Mouse (Mus musculus): ENCODE results near the gene Cep104. TPM values are rescaled to one million over a fixed set of nuclear protein-coding genes. Genes with fewer than 3 reads are reported as not detected.

Gene Cep104
- polyA plus RNA-seq, 1 experiment from 2014 or later, result 8.7 TPM

DNA sequence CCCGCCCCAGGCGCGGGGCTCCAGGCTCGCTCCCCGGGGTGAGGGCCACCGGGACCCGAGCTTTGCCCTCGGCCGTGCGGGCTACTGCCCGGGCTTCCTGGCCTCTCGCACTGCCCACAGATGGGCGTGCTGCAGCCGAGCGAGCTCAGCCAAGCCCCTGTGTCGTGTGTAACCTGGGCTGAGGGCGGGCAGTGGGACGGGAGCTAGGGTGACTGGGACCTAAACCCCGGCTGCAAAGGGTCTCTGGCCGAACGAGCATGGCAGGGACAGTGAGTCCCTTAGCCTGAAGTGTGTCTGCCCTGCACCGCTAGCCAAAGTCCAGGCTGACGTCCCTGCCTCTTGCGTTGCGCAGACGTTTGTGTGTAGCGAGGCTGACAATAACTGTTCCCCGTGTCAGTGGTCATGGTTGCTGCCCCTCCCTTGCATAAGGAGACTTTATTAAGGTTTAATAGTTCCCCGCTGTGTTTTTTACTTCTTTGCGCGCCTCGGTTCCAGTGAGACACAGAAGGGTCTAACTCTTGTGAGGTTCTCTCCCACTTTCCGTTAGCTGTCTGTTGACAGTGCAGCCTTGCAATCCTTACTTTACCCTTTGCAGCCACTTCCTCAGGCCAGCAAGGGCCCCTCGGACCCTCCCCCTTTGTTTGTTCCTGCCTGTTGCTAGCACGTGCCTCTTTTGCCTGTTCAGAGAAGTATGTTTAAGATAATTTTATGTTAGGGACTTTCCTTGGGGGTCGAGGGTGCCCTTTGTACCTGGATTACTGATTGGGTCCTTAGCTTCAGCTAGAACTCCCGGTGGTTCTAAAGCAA lies 17.3 kb upstream of the Cep104 start:
- Histone ChIP-seq H3K4me2 (ENCODE audit: low read length) (peak overlapping the region; percentile 74), H3K4me3 (replicated peaks; ENCODE audit: low read depth, low read length) (peak overlapping the region; percentile 55), H3K4me1 (replicated peaks; ENCODE audit: insufficient read depth, low read length) (no peaks in the 10 kb centered on the region; the same call in 1 of the 2 replicates), H3K27me3 (ENCODE audit: insufficient read depth, low read length) (no peaks in the 10 kb centered on the region), H3K27ac (peak overlapping the region; percentile 93), H3K9me3 (replicated peaks; ENCODE audit: low read length) (no peaks in the 10 kb centered on the region), H3K9ac (ENCODE audit: low read depth, low read length) (peak overlapping the region; percentile 84), H3K36me3 (ENCODE audit: insufficient read depth, low read length) (peaks cover 29% of the 10 kb centered on the region; the same call in 1 of the 2 replicates)
- no peak for TF ChIP-seq CTCF (IDR thresholded peaks at IDR 0.05; ENCODE audit: low read depth)
- ATAC-seq (replicated peaks; ENCODE audit: low FRiP score, low read depth), result peak; percentile 78
- DNase-seq (ENCODE audit: low spot score), result peak; percentile 57
- WGBS, result under 1% methylated on average over 30 of the region's 37 CpGs

DNA sequence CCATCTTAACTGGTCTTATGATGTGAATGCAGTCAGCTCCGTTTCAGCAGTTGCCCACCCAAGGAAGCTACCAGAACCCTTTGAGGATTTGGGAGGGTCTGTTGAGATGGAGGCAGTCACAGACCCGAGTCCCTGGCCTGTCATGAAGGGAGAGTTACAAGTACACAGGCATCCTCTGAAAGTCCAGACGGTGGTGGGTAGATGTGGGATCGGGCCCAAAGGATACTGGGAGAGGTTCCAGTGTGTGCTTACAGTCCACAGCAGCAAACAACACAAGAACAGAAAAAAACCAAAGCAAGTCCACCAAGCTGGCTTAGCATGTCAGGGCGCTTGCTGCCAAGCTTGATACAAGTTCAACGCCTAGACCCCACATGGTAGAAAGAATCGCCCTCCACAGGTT lies 12.4 kb upstream of the Cep104 start:
- H3K4me3 ChIP-seq (replicated peaks; ENCODE audit: low read depth, low read length), result no peak overlapping the region
- no peak for DNase-seq (ENCODE audit: low spot score)
- no peaks in the 10 kb centered on the region for H3K9me3 ChIP-seq (replicated peaks; ENCODE audit: low read length)
- no peak overlapping the region for H3K4me2 ChIP-seq (ENCODE audit: low read length)
- no peak overlapping the region for H3K9ac ChIP-seq (ENCODE audit: low read depth, low read length)
- no peaks in the 10 kb centered on the region; the same call in 1 of the 2 replicates for H3K4me1 ChIP-seq (replicated peaks; ENCODE audit: insufficient read depth, low read length)
- ATAC-seq (replicated peaks; ENCODE audit: low FRiP score, low read depth), result no peak
- 86% methylated on average over 7 of the region's 7 CpGs for WGBS
- H3K27me3 ChIP-seq (ENCODE audit: insufficient read depth, low read length), result no peaks in the 10 kb centered on the region
- no peak overlapping the region for H3K27ac ChIP-seq
- TF ChIP-seq CTCF (IDR thresholded peaks at IDR 0.05; ENCODE audit: low read depth), result no peak
- H3K36me3 ChIP-seq (ENCODE audit: insufficient read depth, low read length), result peaks cover 38% of the 10 kb centered on the region

DNA sequence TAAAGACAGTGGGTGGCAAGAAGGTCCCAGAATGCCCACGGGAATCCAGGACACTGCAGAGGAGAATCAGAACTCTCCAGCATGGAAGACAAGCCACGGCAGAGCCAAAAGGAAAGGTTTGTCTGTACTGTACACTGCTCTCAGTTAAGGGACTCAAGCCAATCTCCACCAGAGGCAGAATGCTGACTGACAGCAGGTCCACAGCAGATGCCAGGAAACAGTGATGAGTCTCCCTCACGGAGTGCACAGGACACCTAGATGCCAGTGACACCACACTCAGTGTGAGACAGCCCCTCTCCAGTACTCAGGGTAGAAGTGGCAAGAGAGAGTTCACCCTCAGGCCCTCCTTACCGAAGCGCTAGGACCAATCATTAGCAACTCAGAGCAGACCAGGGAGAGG lies 8.3 kb upstream of the Cep104 start:
- Histone ChIP-seq H3K27ac (no peak overlapping the region), H3K4me1 (replicated peaks; ENCODE audit: insufficient read depth, low read length) (no peaks in the 10 kb centered on the region), H3K36me3 (ENCODE audit: insufficient read depth, low read length) (peaks cover 26% of the 10 kb centered on the region), H3K9me3 (replicated peaks; ENCODE audit: low read length) (no peaks in the 10 kb centered on the region), H3K27me3 (ENCODE audit: insufficient read depth, low read length) (no peaks in the 10 kb centered on the region), H3K4me2 (ENCODE audit: low read length) (no peak overlapping the region), H3K9ac (ENCODE audit: low read depth, low read length) (no peak overlapping the region), H3K4me3 (replicated peaks; ENCODE audit: low read depth, low read length) (no peak overlapping the region)
- WGBS, result 91% methylated on average over 5 of the region's 5 CpGs
- no peak for ATAC-seq (replicated peaks; ENCODE audit: low FRiP score, low read depth)
- no peak for TF ChIP-seq CTCF (IDR thresholded peaks at IDR 0.05; ENCODE audit: low read depth)
- no peak for DNase-seq (ENCODE audit: low spot score)

DNA sequence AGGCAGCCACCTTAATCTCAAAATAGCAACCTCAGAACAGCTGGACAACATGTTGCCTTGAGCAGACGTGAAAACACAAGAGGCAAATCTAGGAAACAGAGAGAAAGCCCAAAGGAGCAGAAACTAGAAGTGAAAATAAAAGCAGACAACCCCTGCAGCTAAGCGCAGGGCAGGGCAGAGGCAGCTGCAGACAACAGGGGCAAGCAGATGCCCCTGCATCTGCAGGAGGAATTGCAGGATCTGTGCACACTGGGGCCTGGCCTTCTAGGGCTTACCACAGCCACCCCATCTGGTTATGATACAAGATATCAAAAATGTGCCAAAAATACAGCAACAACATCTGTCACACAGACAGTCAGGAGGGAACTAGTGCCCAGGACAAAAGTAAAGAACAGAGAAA lies 7.4 kb upstream of the Cep104 start:
- no peaks in the 10 kb centered on the region for H3K9me3 ChIP-seq (replicated peaks; ENCODE audit: low read length)
- 95% methylated on average over 2 of the region's 2 CpGs for WGBS
- H3K4me3 ChIP-seq (replicated peaks; ENCODE audit: low read depth, low read length), result no peak overlapping the region
- peaks cover 18% of the 10 kb centered on the region for H3K36me3 ChIP-seq (ENCODE audit: insufficient read depth, low read length)
- no peaks in the 10 kb centered on the region for H3K4me1 ChIP-seq (replicated peaks; ENCODE audit: insufficient read depth, low read length)
- H3K27ac ChIP-seq, result no peak overlapping the region
- no peaks in the 10 kb centered on the region for H3K27me3 ChIP-seq (ENCODE audit: insufficient read depth, low read length)
- ATAC-seq (replicated peaks; ENCODE audit: low FRiP score, low read depth) (no peak), DNase-seq (ENCODE audit: low spot score) (no peak)
- no peak overlapping the region for H3K4me2 ChIP-seq (ENCODE audit: low read length)
- no peak for TF ChIP-seq CTCF (IDR thresholded peaks at IDR 0.05; ENCODE audit: low read depth)
- H3K9ac ChIP-seq (ENCODE audit: low read depth, low read length), result no peak overlapping the region

- 49% methylated on average over 2 of the region's 2 CpGs for WGBS
Observed at GRCm38 (mm10) chr4:153968063-153968462, 6.9 kb upstream of the Cep104 start.

GRCm38 (mm10) chr4:153975292-153975662 lies 283 bp downstream of the Cep104 start:
- Histone ChIP-seq H3K4me3 (replicated peaks; ENCODE audit: low read depth, low read length) (peak overlapping the region; percentile 94), H3K27ac (peak overlapping the region; percentile 68; the same call in 1 of the 2 replicates), H3K27me3 (ENCODE audit: insufficient read depth, low read length) (no peaks in the 10 kb centered on the region), H3K9ac (ENCODE audit: low read depth, low read length) (peak overlapping the region; percentile 88), H3K9me3 (replicated peaks; ENCODE audit: low read length) (no peaks in the 10 kb centered on the region), H3K4me2 (ENCODE audit: low read length) (peak overlapping the region; percentile 92), H3K4me1 (replicated peaks; ENCODE audit: insufficient read depth, low read length) (peaks cover 4% of the 10 kb centered on the region), H3K36me3 (ENCODE audit: insufficient read depth, low read length) (peaks cover 18% of the 10 kb centered on the region)
- DNase-seq (ENCODE audit: low spot score) (peak; percentile 18), ATAC-seq (replicated peaks; ENCODE audit: low FRiP score, low read depth) (peak; percentile 45; the same call in 1 of the 2 replicates)
- WGBS, result under 1% methylated on average over 30 of the region's 33 CpGs
- TF ChIP-seq CTCF (IDR thresholded peaks at IDR 0.05; ENCODE audit: low read depth), result no peak

More at GRCm38 (mm10) chr4:153968063-153968462, 6.9 kb upstream of the Cep104 start:
- TF ChIP-seq CTCF (IDR thresholded peaks at IDR 0.05; ENCODE audit: low read depth), result peak; percentile 35; the same call in 1 of the 2 replicates
- Histone ChIP-seq H3K4me2 (ENCODE audit: low read length) (no peak overlapping the region), H3K9ac (ENCODE audit: low read depth, low read length) (no peak overlapping the region), H3K4me3 (replicated peaks; ENCODE audit: low read depth, low read length) (no peak overlapping the region), H3K4me1 (replicated peaks; ENCODE audit: insufficient read depth, low read length) (no peaks in the 10 kb centered on the region), H3K27me3 (ENCODE audit: insufficient read depth, low read length) (no peaks in the 10 kb centered on the region), H3K9me3 (replicated peaks; ENCODE audit: low read length) (no peaks in the 10 kb centered on the region), H3K36me3 (ENCODE audit: insufficient read depth, low read length) (peaks cover 14% of the 10 kb centered on the region), H3K27ac (no peak overlapping the region)
- ATAC-seq (replicated peaks; ENCODE audit: low FRiP score, low read depth) (no peak), DNase-seq (ENCODE audit: low spot score) (peak; percentile 14)

All from kidney, postnatal 0 days (tissue).